Mouse (Mus musculus): ENCODE results near the gene Ak1. TPM values are rescaled to one million over a fixed set of nuclear protein-coding genes. Genes with fewer than 3 reads are reported as not detected.

Gene Ak1
- polyA plus RNA-seq, 1 experiment from 2014 or later: 2.2 TPM

- H3K27ac ChIP-seq: no peak overlapping the region
- H3K9me3 ChIP-seq (replicated peaks): no peaks in the 10 kb centered on the region
- no peak overlapping the region for H3K9ac ChIP-seq
- no peaks in the 10 kb centered on the region for H3K27me3 ChIP-seq
- peaks cover 17% of the 10 kb centered on the region for H3K4me1 ChIP-seq (replicated peaks)
- WGBS (ENCODE audit: insufficient replicate concordance): 71% methylated on average over 8 of the region's 9 CpGs
- H3K4me2 ChIP-seq: no peak overlapping the region
- H3K4me3 ChIP-seq (replicated peaks): no peak overlapping the region
- DNase-seq (no peak), ATAC-seq (ENCODE audit: low read depth) (no peak)
- H3K36me3 ChIP-seq: no peaks in the 10 kb centered on the region
Observed at GRCm38 (mm10) chr2:32630036-32630435, 8.5 kb downstream of the Ak1 start.

DNA sequence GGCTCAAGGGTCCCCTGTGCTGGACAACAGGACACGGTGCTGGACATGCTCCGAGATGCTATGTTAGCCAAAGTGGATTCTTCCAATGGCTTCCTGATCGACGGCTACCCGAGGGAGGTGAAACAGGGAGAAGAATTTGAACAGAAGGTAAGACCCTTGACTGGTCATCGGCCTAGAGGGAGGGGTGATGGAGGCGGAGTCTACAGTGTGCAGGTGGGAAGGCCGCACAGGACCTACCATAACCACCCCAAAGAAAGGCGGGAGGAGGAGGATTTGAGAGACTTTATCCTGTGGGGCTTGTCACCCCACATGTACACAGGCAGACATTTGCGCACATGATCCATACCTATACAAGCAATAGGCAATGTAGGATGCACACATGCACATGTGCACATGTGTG, 9.5 kb downstream of the Ak1 start:
- H3K4me2 ChIP-seq: no peak overlapping the region
- 77% methylated on average over 10 of the region's 10 CpGs for WGBS (ENCODE audit: insufficient replicate concordance)
- no peaks in the 10 kb centered on the region for H3K36me3 ChIP-seq
- H3K4me1 ChIP-seq (replicated peaks): peaks cover 7% of the 10 kb centered on the region
- no peak overlapping the region for H3K9ac ChIP-seq
- DNase-seq (no peak), ATAC-seq (ENCODE audit: low read depth) (no peak)
- H3K27ac ChIP-seq: no peak overlapping the region
- no peak overlapping the region for H3K4me3 ChIP-seq (replicated peaks)
- H3K9me3 ChIP-seq (replicated peaks): no peaks in the 10 kb centered on the region
- H3K27me3 ChIP-seq: no peaks in the 10 kb centered on the region

DNA sequence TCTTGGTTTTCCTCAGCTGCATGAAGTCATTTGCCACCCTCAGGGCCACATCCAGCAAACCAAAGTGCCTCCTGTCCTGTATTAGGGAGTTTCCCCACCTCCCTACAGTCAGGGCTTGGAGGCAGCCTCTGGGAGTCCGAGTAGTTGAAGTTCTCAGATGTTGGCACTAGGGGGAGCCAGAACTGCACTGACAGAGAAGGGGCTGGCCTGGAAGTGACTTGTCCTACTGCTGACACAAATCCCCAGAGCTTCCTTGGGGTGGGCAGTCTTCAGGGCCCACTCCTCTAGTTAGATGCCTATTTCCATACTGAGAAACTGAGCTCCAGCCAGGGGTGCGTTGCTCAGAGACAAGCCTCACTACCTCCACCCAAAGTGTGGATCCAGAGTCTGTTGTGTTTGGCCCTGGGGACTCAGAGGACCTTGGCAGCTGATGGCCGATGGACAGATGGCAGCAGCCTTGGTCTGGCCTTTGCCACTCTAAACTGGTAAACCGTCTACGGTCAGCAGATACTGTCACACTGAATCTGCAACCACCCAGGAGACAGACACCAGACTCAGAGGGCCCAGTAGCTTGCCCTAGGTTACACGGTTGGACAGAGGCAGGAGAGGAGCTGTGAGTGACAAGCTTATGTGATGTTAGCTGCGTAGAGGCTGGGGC, 10.3 kb downstream of the Ak1 start:
- WGBS (ENCODE audit: insufficient replicate concordance): 44% methylated on average over 7 of the region's 7 CpGs
- no peak overlapping the region for H3K4me2 ChIP-seq
- no peaks in the 10 kb centered on the region for H3K9me3 ChIP-seq (replicated peaks)
- ATAC-seq (ENCODE audit: low read depth): peak; percentile 48; the same call in 1 of the 2 replicates
- H3K4me1 ChIP-seq (replicated peaks): peaks cover 8% of the 10 kb centered on the region; the same call in 1 of the 2 replicates
- H3K27me3 ChIP-seq: no peaks in the 10 kb centered on the region
- H3K36me3 ChIP-seq: no peaks in the 10 kb centered on the region
- H3K9ac ChIP-seq: no peak overlapping the region
- no peak overlapping the region for H3K4me3 ChIP-seq (replicated peaks)
- peak; percentile 70 for DNase-seq
- H3K27ac ChIP-seq: peak overlapping the region; percentile 35; the same call in 1 of the 2 replicates

DNA sequence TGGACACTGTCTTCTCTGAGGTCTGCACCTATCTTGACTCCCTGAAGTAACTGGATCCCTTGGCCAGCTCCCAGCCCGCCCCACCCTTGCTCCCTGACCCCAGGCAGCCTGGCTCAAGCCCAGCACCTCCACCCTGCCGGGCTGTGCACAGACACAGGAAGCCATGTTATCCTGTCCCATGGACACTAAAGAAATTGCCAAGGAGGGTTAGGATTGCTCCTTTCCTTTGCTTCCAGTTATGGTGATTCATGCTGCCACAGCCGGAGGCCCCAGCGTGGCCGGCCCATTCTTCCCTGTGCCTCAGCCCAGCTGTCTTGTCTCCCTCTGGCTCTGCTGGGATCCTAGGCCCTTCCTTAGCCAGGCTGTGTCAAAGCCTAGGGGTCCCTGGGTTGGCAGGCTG, 12.1 kb downstream of the Ak1 start:
- Histone ChIP-seq H3K27ac (no peak overlapping the region), H3K4me3 (replicated peaks) (no peak overlapping the region), H3K27me3 (no peaks in the 10 kb centered on the region), H3K9me3 (replicated peaks) (no peaks in the 10 kb centered on the region), H3K4me1 (replicated peaks) (peaks cover 18% of the 10 kb centered on the region), H3K36me3 (no peaks in the 10 kb centered on the region), H3K9ac (no peak overlapping the region), H3K4me2 (no peak overlapping the region)
- DNase-seq (no peak), ATAC-seq (ENCODE audit: low read depth) (no peak)
- WGBS (ENCODE audit: insufficient replicate concordance): 73% methylated on average over 5 of the region's 5 CpGs

- H3K4me1 ChIP-seq (replicated peaks): peaks cover 18% of the 10 kb centered on the region
- H3K27me3 ChIP-seq: no peaks in the 10 kb centered on the region
- H3K9me3 ChIP-seq (replicated peaks): no peaks in the 10 kb centered on the region
- H3K36me3 ChIP-seq: no peaks in the 10 kb centered on the region
- no peak overlapping the region for H3K4me3 ChIP-seq (replicated peaks)
- H3K27ac ChIP-seq: no peak overlapping the region
- no peak overlapping the region for H3K4me2 ChIP-seq
- WGBS (ENCODE audit: insufficient replicate concordance): 75% methylated on average over 10 of the region's 10 CpGs
- ATAC-seq (ENCODE audit: low read depth): no peak
- no peak for DNase-seq
- no peak overlapping the region for H3K9ac ChIP-seq
Observed at GRCm38 (mm10) chr2:32634277-32635105, 12.9 kb downstream of the Ak1 start.

GRCm38 (mm10) chr2:32636617-32637016, 15.1 kb downstream of the Ak1 start:
- H3K27me3 ChIP-seq: no peaks in the 10 kb centered on the region
- no peak overlapping the region for H3K4me3 ChIP-seq (replicated peaks)
- ATAC-seq (ENCODE audit: low read depth) (no peak), DNase-seq (no peak)
- H3K9ac ChIP-seq: no peak overlapping the region
- H3K36me3 ChIP-seq: no peaks in the 10 kb centered on the region
- peaks cover 24% of the 10 kb centered on the region for H3K4me1 ChIP-seq (replicated peaks)
- peak overlapping the region; percentile 49; the same call in 1 of the 2 replicates for H3K27ac ChIP-seq
- 79% methylated on average over 7 of the region's 7 CpGs for WGBS (ENCODE audit: insufficient replicate concordance)
- no peaks in the 10 kb centered on the region for H3K9me3 ChIP-seq (replicated peaks)
- no peak overlapping the region for H3K4me2 ChIP-seq

GRCm38 (mm10) chr2:32637778-32638281, 16.3 kb downstream of the Ak1 start:
- H3K4me1 ChIP-seq (replicated peaks): peaks cover 24% of the 10 kb centered on the region
- no peak overlapping the region for H3K4me3 ChIP-seq (replicated peaks)
- peak; percentile 71 for ATAC-seq (ENCODE audit: low read depth)
- WGBS (ENCODE audit: insufficient replicate concordance): 28% methylated on average over 11 of the region's 11 CpGs
- no peak overlapping the region for H3K4me2 ChIP-seq
- H3K9me3 ChIP-seq (replicated peaks): no peaks in the 10 kb centered on the region
- DNase-seq: no peak
- H3K36me3 ChIP-seq: no peaks in the 10 kb centered on the region
- peak overlapping the region; percentile 47 for H3K27ac ChIP-seq
- no peaks in the 10 kb centered on the region for H3K27me3 ChIP-seq
- H3K9ac ChIP-seq: no peak overlapping the region

DNA sequence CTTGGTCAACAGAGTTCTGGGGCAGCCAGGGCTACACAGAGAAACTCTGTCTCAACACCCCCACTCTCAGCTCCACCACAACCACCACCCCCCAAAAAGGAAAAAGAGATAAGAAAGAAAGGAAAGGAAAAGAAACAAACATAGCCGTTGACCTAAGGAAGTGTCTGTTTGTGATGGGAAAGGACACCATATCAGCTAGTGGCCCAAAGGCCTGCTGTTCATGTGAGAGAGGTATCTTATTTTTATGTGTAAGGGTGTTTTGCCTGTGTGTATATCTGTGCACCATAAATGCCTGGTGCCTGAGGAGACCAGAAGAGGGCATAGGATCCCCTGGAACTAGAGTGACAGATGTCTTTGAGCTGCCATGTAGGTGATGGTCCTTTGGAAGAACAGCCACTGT, 18.1 kb downstream of the Ak1 start:
- Histone ChIP-seq H3K27ac (no peak overlapping the region), H3K36me3 (no peaks in the 10 kb centered on the region), H3K4me2 (no peak overlapping the region), H3K4me1 (replicated peaks) (peaks cover 37% of the 10 kb centered on the region), H3K9me3 (replicated peaks) (no peaks in the 10 kb centered on the region), H3K9ac (no peak overlapping the region), H3K4me3 (replicated peaks) (no peak overlapping the region), H3K27me3 (no peaks in the 10 kb centered on the region)
- 16% methylated on average over 1 of the region's 1 CpGs for WGBS (ENCODE audit: insufficient replicate concordance)
- no peak for ATAC-seq (ENCODE audit: low read depth)
- no peak for DNase-seq

- ATAC-seq (ENCODE audit: low read depth) (no peak), DNase-seq (no peak)
- H3K36me3 ChIP-seq: no peaks in the 10 kb centered on the region
- H3K4me3 ChIP-seq (replicated peaks): no peak overlapping the region
- H3K27ac ChIP-seq: 0 out of 2 replicates have a peak overlapping the region, but pooled peaks have one; percentile 32
- H3K27me3 ChIP-seq: no peaks in the 10 kb centered on the region
- WGBS (ENCODE audit: insufficient replicate concordance): 50% methylated on average over 6 of the region's 6 CpGs
- no peaks in the 10 kb centered on the region for H3K9me3 ChIP-seq (replicated peaks)
- H3K9ac ChIP-seq: 0 out of 2 replicates have a peak overlapping the region, but pooled peaks have one; percentile 4
- peaks cover 47% of the 10 kb centered on the region for H3K4me1 ChIP-seq (replicated peaks)
- H3K4me2 ChIP-seq: no peak overlapping the region
Observed at GRCm38 (mm10) chr2:32640550-32641051, 19.0 kb downstream of the Ak1 start.

GRCm38 (mm10) chr2:32641810-32642209, 20.3 kb downstream of the Ak1 start:
- DNase-seq: no peak
- no peak for ATAC-seq (ENCODE audit: low read depth)

DNA sequence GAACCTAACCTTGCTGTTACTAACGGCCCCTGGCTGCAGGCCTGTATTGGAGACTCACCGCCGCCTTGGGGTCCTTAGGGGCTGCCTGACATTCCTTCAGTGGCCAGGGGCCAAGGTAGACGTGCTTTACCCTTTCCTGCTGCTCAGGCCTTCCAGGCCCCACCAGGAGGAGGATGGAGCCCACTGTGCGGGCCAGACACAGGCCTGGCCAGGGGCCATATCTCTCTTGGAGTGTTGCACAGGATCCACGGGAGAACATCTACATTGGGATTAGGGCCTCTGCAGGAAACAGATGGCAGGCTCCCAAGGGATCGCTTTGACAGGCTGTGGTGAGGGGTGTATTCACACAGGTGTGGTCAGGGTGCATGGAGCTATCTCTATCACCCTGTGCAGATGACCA, 21.3 kb downstream of the Ak1 start:
- Histone ChIP-seq H3K27ac (no peak overlapping the region), H3K9me3 (replicated peaks) (no peaks in the 10 kb centered on the region), H3K27me3 (no peaks in the 10 kb centered on the region), H3K36me3 (no peaks in the 10 kb centered on the region), H3K4me3 (replicated peaks) (no peak overlapping the region), H3K9ac (no peak overlapping the region), H3K4me1 (replicated peaks) (peaks cover 56% of the 10 kb centered on the region), H3K4me2 (no peak overlapping the region)
- ATAC-seq (ENCODE audit: low read depth) (no peak), DNase-seq (no peak)
- 72% methylated on average over 7 of the region's 7 CpGs for WGBS (ENCODE audit: insufficient replicate concordance)

More at GRCm38 (mm10) chr2:32641810-32642209, 20.3 kb downstream of the Ak1 start:
- Histone ChIP-seq H3K4me2 (no peak overlapping the region), H3K27ac (no peak overlapping the region), H3K4me1 (replicated peaks) (peaks cover 56% of the 10 kb centered on the region), H3K4me3 (replicated peaks) (no peak overlapping the region), H3K9me3 (replicated peaks) (no peaks in the 10 kb centered on the region), H3K27me3 (no peaks in the 10 kb centered on the region), H3K9ac (no peak overlapping the region), H3K36me3 (no peaks in the 10 kb centered on the region)
- 70% methylated on average over 5 of the region's 5 CpGs for WGBS (ENCODE audit: insufficient replicate concordance)
